Mouse (Mus musculus) cerebellum, postnatal 10 days (tissue): ENCODE data around the gene Gng8.

Source experiments
- DNase-seq, 2 experiments: peaks; one replicate each; pipeline ENCODE4 v3.0.0; 2021; ENCODE audit warnings: mixed read lengths in 2 of 2

Gng8 gene

GRCm38 (mm10) chr7:16908859-16909258, 17.3 kb downstream of the Gng8 start:
- DNase-seq, result no peak

GRCm38 (mm10) chr7:16909909-16910308, 18.3 kb downstream of the Gng8 start:
- DNase-seq, result no peak

- DNase-seq, result no peak
Observed at GRCm38 (mm10) chr7:16911904-16912303, 20.3 kb downstream of the Gng8 start.

GRCm38 (mm10) chr7:16912360-16912759, 20.8 kb downstream of the Gng8 start:
- DNase-seq, result no peak

GRCm38 (mm10) chr7:16913806-16914452, 22.3 kb downstream of the Gng8 start:
- peak; percentile 90 to 92 for DNase-seq

- no peak for DNase-seq
Observed at GRCm38 (mm10) chr7:16914453-16915343, 23.1 kb downstream of the Gng8 start.

GRCm38 (mm10) chr7:16915461-16916340, 24.1 kb downstream of the Gng8 start:
- peak; percentile 51 to 56 for DNase-seq

GRCm38 (mm10) chr7:16916342-16917265, 25.0 kb downstream of the Gng8 start:
- DNase-seq, result peak; percentile 70 to 74

GRCm38 (mm10) chr7:16917447-16917846, 25.9 kb downstream of the Gng8 start:
- peak; percentile 19 to 34 for DNase-seq

- DNase-seq, result peak; percentile 73 to 85
Observed at GRCm38 (mm10) chr7:16918014-16918413, 26.4 kb downstream of the Gng8 start.

- DNase-seq, result peak; percentile 27 to 36
Observed at GRCm38 (mm10) chr7:16918670-16919069, 27.1 kb downstream of the Gng8 start.

GRCm38 (mm10) chr7:16919395-16920149, 28.0 kb downstream of the Gng8 start:
- DNase-seq, result peak; percentile 39 to 45

GRCm38 (mm10) chr7:16920150-16920579, 28.6 kb downstream of the Gng8 start:
- DNase-seq, result peak in 1 of 2 experiments; percentile 30

- DNase-seq, result peak; percentile 77
Observed at GRCm38 (mm10) chr7:16920818-16921791, 29.5 kb downstream of the Gng8 start.

GRCm38 (mm10) chr7:16921881-16922335, 30.3 kb downstream of the Gng8 start:
- DNase-seq, result peak; percentile 56 to 59

GRCm38 (mm10) chr7:16922360-16922973, 30.9 kb downstream of the Gng8 start:
- DNase-seq, result peak; percentile 70

GRCm38 (mm10) chr7:16923283-16924036, 31.9 kb downstream of the Gng8 start:
- DNase-seq, result peak; percentile 76 to 79
